Mouse (Mus musculus) stomach, postnatal 0 days (tissue): ENCODE measurements at regions not wholly inside any gene's neighbourhood (a gene's known extent, or its start where the extent isn't known, plus 50 kb on each side); places are given as distances from the start of the nearest gene placed in this dataset.

Experiments
- CTCF ChIP-seq: IDR thresholded peaks from 2 replicates; pipeline ENCODE4 v1.5.1; 2016; ENCODE audit warnings: antibody characterized with exemption, low read depth, mild to moderate bottlenecking, moderate library complexity
- EP300 ChIP-seq: optimal IDR thresholded peaks from 2 replicates; pipeline ENCODE3; 2016; ENCODE audit warnings: antibody characterized with exemption

DNA sequence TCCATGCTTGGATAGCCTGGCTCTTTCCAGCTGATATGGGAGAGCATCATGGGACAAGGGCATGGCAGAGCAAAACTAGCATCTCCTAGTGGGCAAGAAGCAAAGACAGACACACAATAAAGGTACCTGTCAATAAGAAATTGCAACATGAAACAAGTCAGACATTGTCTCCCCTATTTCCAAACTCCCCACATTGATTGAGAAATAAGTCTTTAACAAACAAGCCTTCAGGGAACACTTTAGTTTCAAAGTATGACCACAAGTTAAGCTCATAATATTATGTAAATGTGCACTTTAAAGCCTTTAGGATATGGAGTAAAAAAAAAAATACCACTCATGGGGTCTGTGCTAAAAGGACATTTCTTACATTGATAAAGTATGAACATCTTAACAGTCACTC is 51.5 kb upstream of the Speer4f2 start:
- TF ChIP-seq EP300: no peak
- TF ChIP-seq CTCF: no peak
